Mouse (Mus musculus): ENCODE data around the gene Abl1.

DNA sequence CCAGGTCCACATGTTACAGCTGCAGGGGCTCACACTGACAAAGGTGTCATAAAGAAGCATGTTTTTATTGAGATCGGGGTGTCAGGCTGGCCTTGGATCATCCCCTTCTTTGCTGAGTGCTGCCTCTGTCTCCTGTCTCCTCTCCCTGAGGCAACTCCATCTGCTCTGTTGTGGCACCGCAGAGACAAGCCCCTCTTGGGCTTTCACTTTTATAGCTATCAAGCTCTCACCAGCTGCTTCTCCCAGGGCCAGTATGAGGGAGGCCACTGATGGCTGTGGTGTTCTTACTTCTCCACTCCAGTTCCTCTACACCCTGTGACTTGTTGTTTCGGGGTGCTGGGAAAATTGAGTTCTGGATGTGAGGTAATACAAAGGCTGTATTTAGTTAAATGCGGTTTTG is 80.9 kb downstream of the Abl1 start:
- TF ChIP-seq TBP (conservative IDR thresholded peaks at IDR 0.05; ENCODE audit: low read depth, low read length), result no peak
- TF ChIP-seq CTCF (conservative IDR thresholded peaks at IDR 0.05 in 1 of 2, IDR thresholded peaks at IDR 0.05 in 1 of 2; ENCODE audit: low read depth in 2 of 2, low read length in 2 of 2), result no peak
- TF ChIP-seq EP300 (IDR thresholded peaks at IDR 0.05; ENCODE audit: low read length), result no peak
- TF ChIP-seq ZKSCAN1 (IDR thresholded peaks at IDR 0.05; ENCODE audit: borderline replicate concordance, low read depth, low read length), result no peak

Measured in CH12.LX (cell line).